Mouse (Mus musculus) lung, postnatal 0 days (tissue): ENCODE measurements around the gene Tenm3.

Experiments used
- CTCF ChIP-seq: IDR thresholded peaks from 2 replicates; pipeline ENCODE4 v1.5.1; 2016; ENCODE audit warnings: antibody characterized with exemption, mild to moderate bottlenecking
- EP300 ChIP-seq: IDR thresholded peaks from 2 replicates; pipeline ENCODE4 v1.6.1; 2016; ENCODE audit warnings: antibody characterized with exemption, mild to moderate bottlenecking, control low read depth

- no peak for TF ChIP-seq EP300
- no peak for TF ChIP-seq CTCF
These were observed 621.9 kb downstream of the Tenm3 start for GRCm38 (mm10) chr8:48221724-48222428.
